Mouse (Mus musculus): ENCODE results near the gene Hnrnph1.

The Hnrnph1 gene

GRCm38 (mm10) chr11:50391272-50391960 is 14.6 kb downstream of the Hnrnph1 start:
- in situ Hi-C loops (cut with MboI; ENCODE audit: low pct_unique_long_range_greater_than_20kb in 1 of 2, low sequenced_read_pairs in 2 of 2, unreplicated experiment in 1 of 2): loop anchor here in 1 of 2 experiments (5.0 kb wide), 1 partner anchor 84 kb away; no protein-coding TSS in a partner anchor

- in situ Hi-C loops (cut with MboI; ENCODE audit: low pct_unique_long_range_greater_than_20kb in 1 of 2, low sequenced_read_pairs in 2 of 2, unreplicated experiment in 1 of 2): loop anchor here in 1 of 2 experiments (5.0 kb wide), 1 partner anchor 86 kb away; no protein-coding TSS in a partner anchor
Measured at GRCm38 (mm10) chr11:50393306-50393705, 16.5 kb downstream of the Hnrnph1 start.

GRCm38 (mm10) chr11:50394731-50395130 is 17.9 kb downstream of the Hnrnph1 start:
- in situ Hi-C loops (cut with MboI; ENCODE audit: low pct_unique_long_range_greater_than_20kb in 1 of 2, low sequenced_read_pairs in 2 of 2, unreplicated experiment in 1 of 2): loop anchor here in 1 of 2 experiments (5.0 kb wide), 1 partner anchor 87 kb away; no protein-coding TSS in a partner anchor

- in situ Hi-C loops (cut with MboI; ENCODE audit: low pct_unique_long_range_greater_than_20kb in 1 of 2, low sequenced_read_pairs in 2 of 2, unreplicated experiment in 1 of 2): no loop called here
Measured at GRCm38 (mm10) chr11:50396766-50397307, 20.0 kb downstream of the Hnrnph1 start.

GRCm38 (mm10) chr11:50397316-50397715 is 20.5 kb downstream of the Hnrnph1 start:
- in situ Hi-C loops (cut with MboI; ENCODE audit: low pct_unique_long_range_greater_than_20kb in 1 of 2, low sequenced_read_pairs in 2 of 2, unreplicated experiment in 1 of 2): no loop called here

GRCm38 (mm10) chr11:50398803-50399202 is 22.0 kb downstream of the Hnrnph1 start:
- in situ Hi-C loops (cut with MboI; ENCODE audit: low pct_unique_long_range_greater_than_20kb in 1 of 2, low sequenced_read_pairs in 2 of 2, unreplicated experiment in 1 of 2): no loop called here

- in situ Hi-C loops (cut with MboI; ENCODE audit: low pct_unique_long_range_greater_than_20kb in 1 of 2, low sequenced_read_pairs in 2 of 2, unreplicated experiment in 1 of 2): no loop called here
Measured at GRCm38 (mm10) chr11:50402481-50402880, 25.7 kb downstream of the Hnrnph1 start.

- in situ Hi-C loops (cut with MboI; ENCODE audit: low pct_unique_long_range_greater_than_20kb in 1 of 2, low sequenced_read_pairs in 2 of 2, unreplicated experiment in 1 of 2): no loop called here
Measured at GRCm38 (mm10) chr11:50403367-50404014, 26.7 kb downstream of the Hnrnph1 start.

- in situ Hi-C loops (cut with MboI; ENCODE audit: low pct_unique_long_range_greater_than_20kb in 1 of 2, low sequenced_read_pairs in 2 of 2, unreplicated experiment in 1 of 2): no loop called here
Measured at GRCm38 (mm10) chr11:50407235-50407634, 30.4 kb downstream of the Hnrnph1 start.

GRCm38 (mm10) chr11:50415563-50416241 is 38.9 kb downstream of the Hnrnph1 start:
- in situ Hi-C loops (cut with MboI; ENCODE audit: low pct_unique_long_range_greater_than_20kb in 1 of 2, low sequenced_read_pairs in 2 of 2, unreplicated experiment in 1 of 2): no loop called here

- in situ Hi-C loops (cut with MboI; ENCODE audit: low pct_unique_long_range_greater_than_20kb in 1 of 2, low sequenced_read_pairs in 2 of 2, unreplicated experiment in 1 of 2): no loop called here
Measured at GRCm38 (mm10) chr11:50417856-50418255, 41.1 kb downstream of the Hnrnph1 start.

- in situ Hi-C loops (cut with MboI; ENCODE audit: low pct_unique_long_range_greater_than_20kb in 1 of 2, low sequenced_read_pairs in 2 of 2, unreplicated experiment in 1 of 2): no loop called here
Measured at GRCm38 (mm10) chr11:50421461-50421860, 44.7 kb downstream of the Hnrnph1 start.

GRCm38 (mm10) chr11:50421934-50422780 is 45.4 kb downstream of the Hnrnph1 start:
- in situ Hi-C loops (cut with MboI; ENCODE audit: low pct_unique_long_range_greater_than_20kb in 1 of 2, low sequenced_read_pairs in 2 of 2, unreplicated experiment in 1 of 2): no loop called here

- in situ Hi-C loops (cut with MboI; ENCODE audit: low pct_unique_long_range_greater_than_20kb in 1 of 2, low sequenced_read_pairs in 2 of 2, unreplicated experiment in 1 of 2): no loop called here
Measured at GRCm38 (mm10) chr11:50426056-50426455, 49.3 kb downstream of the Hnrnph1 start.

GRCm38 (mm10) chr11:50430277-50431133 is 53.7 kb downstream of the Hnrnph1 start, which contains the start of gene Rufy1:
Rufy1 (minus strand) TSS chr11:50431125.
- in situ Hi-C loops (cut with MboI; ENCODE audit: low pct_unique_long_range_greater_than_20kb in 1 of 2, low sequenced_read_pairs in 2 of 2, unreplicated experiment in 1 of 2): no loop called here

GRCm38 (mm10) chr11:50431134-50432068 is 54.6 kb downstream of the Hnrnph1 start:
- in situ Hi-C loops (cut with MboI; ENCODE audit: low pct_unique_long_range_greater_than_20kb in 1 of 2, low sequenced_read_pairs in 2 of 2, unreplicated experiment in 1 of 2): no loop called here
